Mouse (Mus musculus): ENCODE data around the gene Zfp980.
"Not testable (repeated sequence)": the region's sequence is repeated elsewhere in the genome, so short reads cannot be mapped to it uniquely, and the experiment has no call there.

Gene Zfp980

DNA sequence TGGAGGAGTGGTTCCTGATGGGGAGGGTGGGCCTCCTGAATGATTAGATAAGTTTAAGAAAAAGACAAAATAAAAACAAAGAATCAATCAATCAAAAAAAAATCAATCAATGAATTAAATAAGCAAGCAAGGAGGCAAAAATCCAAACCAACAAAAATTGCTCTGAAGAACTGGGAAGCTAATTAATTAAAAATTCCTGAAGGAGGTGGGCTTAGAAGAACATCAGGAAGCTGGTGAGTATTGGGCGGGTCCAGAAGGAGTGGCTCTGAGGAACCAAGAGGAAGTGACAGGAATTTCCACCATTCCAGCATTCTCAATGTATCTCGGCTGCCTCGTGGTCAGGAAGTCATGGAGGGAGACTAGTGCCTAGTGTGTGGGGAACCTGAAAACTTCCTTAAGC is at the start of gene Zfp980:
TSS of gene Zfp980 (plus strand) at position 301 of the 400 bp plus-strand sequence.
- DNase-seq (ENCODE audit: low spot score in 2 of 2): not testable (repeated sequence)

DNA sequence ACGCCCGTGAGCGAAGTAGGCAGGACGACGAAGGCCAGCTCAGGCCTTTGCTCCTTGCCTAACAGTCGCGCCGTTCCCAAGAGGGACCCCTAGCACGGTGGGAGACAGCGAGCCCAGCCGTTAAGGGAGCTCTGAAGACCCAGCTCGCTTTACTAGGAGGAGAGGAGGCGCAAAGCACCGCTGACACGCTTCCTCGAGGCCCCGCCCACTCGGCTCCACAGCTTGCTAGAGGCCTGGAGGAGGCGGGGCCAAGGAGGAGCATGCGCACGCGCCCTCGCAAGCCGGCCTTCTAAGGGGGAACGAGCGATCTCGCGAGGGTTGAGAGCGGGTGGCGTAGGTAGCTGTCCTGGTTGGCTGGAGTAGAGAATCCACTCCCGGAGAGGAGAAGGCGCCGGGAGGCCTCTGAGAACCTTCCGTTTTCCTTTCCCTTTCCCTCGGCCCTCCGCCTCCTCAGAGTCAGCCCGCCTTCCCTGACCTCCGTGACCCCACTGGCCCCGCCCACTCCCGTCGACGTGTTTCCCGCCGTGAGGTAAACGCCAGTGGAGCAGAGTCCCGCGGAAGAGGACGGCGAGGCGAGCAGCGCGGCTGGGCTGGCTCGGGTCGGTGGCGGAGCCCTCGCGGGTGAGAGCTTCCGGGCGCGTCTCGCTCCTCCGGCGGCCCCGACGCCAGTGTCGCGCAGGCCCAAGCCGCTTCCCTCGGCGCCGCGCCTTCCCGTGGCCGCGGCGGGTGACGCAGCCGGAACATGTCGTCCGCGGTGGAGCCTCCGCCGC is 29.9 kb upstream of the Zfp980 start:
- not testable (repeated sequence) for DNase-seq (ENCODE audit: low spot score in 2 of 2)

GRCm38 (mm10) chr4:145674286-145674780 is 3.8 kb downstream of the Zfp980 start:
- DNase-seq (ENCODE audit: low spot score in 2 of 2): not testable (repeated sequence)

- DNase-seq (ENCODE audit: low spot score in 2 of 2): not testable (repeated sequence)
Observed at GRCm38 (mm10) chr4:145680217-145680616, 9.7 kb downstream of the Zfp980 start.

DNA sequence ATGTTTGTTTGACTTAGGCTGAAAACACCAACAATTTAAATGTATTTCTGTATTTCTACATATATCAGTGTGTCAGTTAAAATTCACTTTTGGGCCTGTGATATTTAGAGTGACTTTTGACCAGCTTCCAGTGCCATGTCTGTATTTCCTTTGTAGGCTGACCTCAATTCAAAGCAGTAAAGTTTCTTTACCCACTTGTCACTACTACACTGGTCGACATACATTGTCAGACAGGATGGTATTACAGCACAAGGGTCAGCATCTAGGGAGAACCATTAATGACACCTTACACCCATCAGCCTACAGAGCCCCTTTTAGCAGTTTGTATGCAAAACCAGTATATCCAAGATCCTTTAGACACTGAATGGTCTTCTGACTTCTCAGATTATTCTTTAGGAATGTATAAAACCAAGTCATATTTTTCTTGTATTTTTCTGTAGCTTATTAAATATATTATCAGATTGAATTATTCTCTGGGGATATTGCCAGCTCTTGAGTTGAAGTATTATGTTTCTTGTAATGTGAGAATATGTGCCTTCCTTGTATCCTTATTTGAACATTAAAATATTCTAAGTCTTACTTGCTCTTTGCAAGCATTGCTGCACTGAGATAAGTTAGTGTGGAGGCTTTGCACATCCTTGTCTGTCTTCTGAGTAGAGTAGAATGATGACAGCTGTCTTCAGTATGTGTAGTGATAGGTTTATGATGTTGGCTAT is 10.3 kb downstream of the Zfp980 start:
- DNase-seq (ENCODE audit: low spot score in 2 of 2): not testable (repeated sequence)

GRCm38 (mm10) chr4:145682021-145682420 is 11.5 kb downstream of the Zfp980 start:
- DNase-seq (ENCODE audit: low spot score in 2 of 2): not testable (repeated sequence)

- DNase-seq (ENCODE audit: low spot score in 2 of 2): not testable (repeated sequence)
Observed at GRCm38 (mm10) chr4:145683024-145683766, 12.7 kb downstream of the Zfp980 start.

DNA sequence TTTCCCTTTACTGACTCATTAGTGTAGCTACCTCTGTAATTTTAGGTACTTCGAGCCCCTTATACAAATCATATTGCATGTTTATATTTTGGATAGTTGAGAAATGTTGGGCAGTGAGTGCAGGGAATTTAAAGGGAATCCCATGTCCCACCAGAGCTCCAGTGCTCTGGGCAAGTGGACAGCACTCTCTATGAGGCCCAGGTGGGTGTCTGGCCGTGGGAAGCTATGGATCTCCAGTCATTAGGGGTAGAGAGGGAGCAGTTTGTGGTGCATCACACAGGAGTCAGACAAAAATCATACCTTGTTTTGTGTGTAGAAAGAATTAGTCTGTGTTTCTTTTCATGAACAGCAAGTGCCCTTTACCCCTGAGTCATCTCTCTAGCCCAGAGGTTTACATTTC is 15.6 kb downstream of the Zfp980 start:
- not testable (repeated sequence) for DNase-seq (ENCODE audit: low spot score in 2 of 2)

- DNase-seq (ENCODE audit: low spot score in 2 of 2): not testable (repeated sequence)
Observed at GRCm38 (mm10) chr4:145744935-145745644, 74.6 kb downstream of the Zfp980 start.

- not testable (repeated sequence) for DNase-seq (ENCODE audit: low spot score in 2 of 2)
Observed at GRCm38 (mm10) chr4:145745645-145745991, 75.1 kb downstream of the Zfp980 start.

Data from frontal cortex, postnatal 25 days (tissue).